Mouse (Mus musculus) heart, postnatal 0 days (tissue): Measurements from ENCODE around the gene Mpp2.

ENCODE experiments used
- CTCF ChIP-seq: IDR thresholded peaks from 2 replicates; pipeline ENCODE4 v1.5.1; 2016; ENCODE audit warnings: antibody characterized with exemption, control low read depth, low read depth
- EP300 ChIP-seq: IDR thresholded peaks from 2 replicates; pipeline ENCODE4 v1.6.1; 2016; ENCODE audit warnings: antibody characterized with exemption, low read depth

DNA sequence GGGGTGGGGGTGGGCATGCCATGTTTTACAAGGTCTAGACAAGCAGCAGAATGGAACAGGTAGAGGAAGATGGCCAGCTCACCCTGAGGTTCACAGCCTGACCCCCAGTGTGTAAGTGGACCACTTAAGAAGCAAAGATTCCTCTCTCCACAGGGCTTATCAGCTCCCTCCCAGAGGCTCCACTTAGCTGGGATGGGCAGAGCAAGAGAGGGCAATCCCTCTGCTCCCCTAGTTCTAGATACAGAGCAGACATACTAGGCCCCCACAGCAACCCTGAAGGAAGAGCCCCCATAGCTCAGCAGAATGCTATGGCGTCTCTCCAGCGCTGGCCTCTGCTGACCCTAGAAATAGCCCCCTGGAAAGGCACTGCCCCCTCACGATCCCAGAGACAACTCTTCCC lies 7.4 kb upstream of the Mpp2 start:
- TF ChIP-seq EP300 (no peak), CTCF (no peak)
